Comparison of ENCODE assay signal across 8 mouse cellular contexts in genomic region chr17:83312244-83312918, GRCm38 (mm10). TPM values are rescaled to one million over a fixed set of nuclear protein-coding genes. Genes with fewer than 3 reads are reported as not detected.
A peak's percentile ranks its signal among the peaks of the same experiment; 100 is the strongest.
DNase-seq lines count a peak whose midpoint lies in the region; ATAC-seq and TF ChIP-seq lines count a peak whose summit lies in the region.

No protein-coding gene starts in this region.

- ATAC-seq in intestine, embryonic 14.5 days (replicated peaks; ENCODE audit: low FRiP score, low TSS enrichment, low read depth) = 0 out of 2 replicates have a peak, but pooled peaks have one; percentile 51
- peak; percentile 38; the same call in 1 of the 2 replicates for ATAC-seq in liver, embryonic 11.5 days (replicated peaks; ENCODE audit: low FRiP score)
- ATAC-seq in midbrain, postnatal 0 days (ENCODE audit: low FRiP score) = no peak
- ATAC-seq in erythroid progenitor cell, adult 5-6 weeks (replicated peaks; ENCODE audit: low FRiP score, poor library complexity, severe bottlenecking) = no peak

- H3K27me3 ChIP-seq in intestine, embryonic 14.5 days (replicated peaks; ENCODE audit: control insufficient read depth, insufficient read depth, low read length) = no peaks in the 10 kb centered on the region
- H3K27me3 ChIP-seq in liver, embryonic 11.5 days (replicated peaks; ENCODE audit: control insufficient read depth, insufficient read depth, low read length) = no peaks in the 10 kb centered on the region; the same call in none of the 2 replicates
- no peaks in the 10 kb centered on the region for H3K27me3 ChIP-seq in midbrain, postnatal 0 days (ENCODE audit: insufficient read depth, low read length)

- H3K9ac ChIP-seq in intestine, embryonic 14.5 days (ENCODE audit: low read length) = no peak overlapping the region
- no peak overlapping the region for H3K9ac ChIP-seq in liver, embryonic 11.5 days (ENCODE audit: low read depth, low read length)
- H3K9ac ChIP-seq in midbrain, postnatal 0 days (replicated peaks; ENCODE audit: low read length, poor library complexity, severe bottlenecking) = no peak overlapping the region

- H3K4me1 ChIP-seq in brown adipose tissue, adult 24 weeks (ENCODE audit: control insufficient read depth, insufficient read depth, insufficient read length, low read length) = peaks cover 5% of the 10 kb centered on the region; the same call in 1 of the 2 replicates
- peaks cover 32% of the 10 kb centered on the region for H3K4me1 ChIP-seq in intestine, embryonic 14.5 days (replicated peaks; ENCODE audit: control insufficient read depth, insufficient read depth, low read length)
- H3K4me1 ChIP-seq in liver, embryonic 11.5 days (replicated peaks; ENCODE audit: control insufficient read depth, insufficient read depth, low read length) = peaks cover 19% of the 10 kb centered on the region
- H3K4me1 ChIP-seq in midbrain, postnatal 0 days (ENCODE audit: insufficient read depth, low read length) = peaks cover 6% of the 10 kb centered on the region; the same call in 1 of the 2 replicates

- peak overlapping the region; percentile 27; the same call in 1 of the 2 replicates for H3K4me3 ChIP-seq in brown adipose tissue, adult 24 weeks (ENCODE audit: insufficient read depth, low read depth, low read length)
- no peak overlapping the region for H3K4me3 ChIP-seq in intestine, embryonic 14.5 days (ENCODE audit: low read depth, low read length)
- no peak overlapping the region for H3K4me3 ChIP-seq in liver, embryonic 11.5 days (ENCODE audit: low read depth, low read length)
- no peak overlapping the region for H3K4me3 ChIP-seq in midbrain, postnatal 0 days (ENCODE audit: low read depth, low read length)

- WGBS in intestine, embryonic 14.5 days = 7% methylated on average over 15 of the region's 15 CpGs
- WGBS in liver, embryonic 11.5 days = 6% methylated on average over 15 of the region's 15 CpGs
- 7% methylated on average over 15 of the region's 15 CpGs for WGBS in midbrain, postnatal 0 days

- TF ChIP-seq CTCF in midbrain, postnatal 0 days (IDR thresholded peaks at IDR 0.05) = no peak

- intact Hi-C loops in gastrocnemius, postnatal 36 days (cut with DNase I) = no loop called here

- no peaks in the 10 kb centered on the region for H3K9me3 ChIP-seq in intestine, embryonic 14.5 days (ENCODE audit: control insufficient read depth, low read length)
- no peaks in the 10 kb centered on the region for H3K9me3 ChIP-seq in liver, embryonic 11.5 days (ENCODE audit: control insufficient read depth, low read length)
- no peaks in the 10 kb centered on the region for H3K9me3 ChIP-seq in midbrain, postnatal 0 days (ENCODE audit: low read length)

- peak overlapping the region; percentile 38 for H3K4me2 ChIP-seq in intestine, embryonic 14.5 days (ENCODE audit: low read length)
- peak overlapping the region; percentile 50 for H3K4me2 ChIP-seq in liver, embryonic 11.5 days
- H3K4me2 ChIP-seq in midbrain, postnatal 0 days (ENCODE audit: low read depth, low read length, poor library complexity, severe bottlenecking) = no peak overlapping the region

- H3K36me3 ChIP-seq in intestine, embryonic 14.5 days (ENCODE audit: control insufficient read depth, insufficient read depth, low read length) = no peaks in the 10 kb centered on the region
- no peaks in the 10 kb centered on the region for H3K36me3 ChIP-seq in liver, embryonic 11.5 days (ENCODE audit: control insufficient read depth, insufficient read depth, low read length)
- no peaks in the 10 kb centered on the region for H3K36me3 ChIP-seq in midbrain, postnatal 0 days (ENCODE audit: insufficient read depth, low read length)

- peak; percentile 94 for DNase-seq in MN1 (ENCODE audit: low spot score)
- peak; percentile 54 to 65 for DNase-seq in gastrocnemius, postnatal 36 days
- DNase-seq in intestine, embryonic 14.5 days (ENCODE audit: low spot score) = peak; percentile 74
- DNase-seq in liver, embryonic 11.5 days (ENCODE audit: low spot score) = no peak
- DNase-seq in midbrain, postnatal 0 days (ENCODE audit: low spot score) = peak; percentile 35
- peak; percentile 58 to 62 for DNase-seq in spleen, postnatal 36 days (ENCODE audit: low spot score in 2 of 2)

- peak overlapping the region; percentile 64 for H3K27ac ChIP-seq in brown adipose tissue, adult 24 weeks (replicated peaks; ENCODE audit: low read depth, low read length)
- peak overlapping the region; percentile 47; the same call in 1 of the 2 replicates for H3K27ac ChIP-seq in intestine, embryonic 14.5 days (ENCODE audit: low read depth)
- H3K27ac ChIP-seq in liver, embryonic 11.5 days (ENCODE audit: low read depth, low read length) = no peak overlapping the region
- H3K27ac ChIP-seq in midbrain, postnatal 0 days (ENCODE audit: low read depth, low read length) = no peak overlapping the region

RNA-seq across cellular contexts. Expression of gene Eml4, which starts 38.4 kb away (rescaled TPM):
- polyA plus RNA-seq in brown adipose tissue, adult 24 weeks (2012; ENCODE audit: insufficient read depth, insufficient read length, missing spikeins) = 2.5 and 2.7 TPM in 2 replicates
- 1 to 10 TPM; 1.7 TPM for total RNA-seq in gastrocnemius, postnatal 36 days (2021)
- 52.5 and 52.9 TPM in 2 replicates for polyA plus RNA-seq in intestine, embryonic 14.5 days (2014; fragmentation: Nextera tagmentation; extraction: Ambion mirVana)
- polyA plus RNA-seq in liver, embryonic 11.5 days (2014; fragmentation: Nextera tagmentation; extraction: Ambion mirVana) = 26.2 and 28.3 TPM in 2 replicates
- total RNA-seq in midbrain, postnatal 0 days (2014; rRNA removed) = 51.4 and 56.1 TPM in 2 replicates
- 17.4 and 20.1 TPM in 2 replicates for polyA plus RNA-seq in midbrain, postnatal 0 days (2015; fragmentation: Nextera tagmentation; extraction: Ambion mirVana)
- total RNA-seq in erythroid progenitor cell, adult 5-6 weeks (2015; ENCODE audit: low replicate concordance) = 3.2 and 7.5 TPM in 2 replicates
- total RNA-seq in erythroid progenitor cell, adult 5-6 weeks (2017; ENCODE audit: low replicate concordance) = 4.4 and 8.7 TPM in 2 replicates

Comparison
In these comparisons a context has a peak if more than half of its experiments do, and no peak if none do; other contexts are left out.
1. H3K27ac ChIP-seq: peak in brown adipose tissue, adult 24 weeks (single experiment) and intestine, embryonic 14.5 days (single experiment); none in liver, embryonic 11.5 days (single experiment) and midbrain, postnatal 0 days (single experiment).
2. ATAC-seq: peak in intestine, embryonic 14.5 days (single experiment) and liver, embryonic 11.5 days (single experiment); none in midbrain, postnatal 0 days (single experiment) and erythroid progenitor cell, adult 5-6 weeks (single experiment).